Mouse (Mus musculus) heart, adult 2 months (tissue): ENCODE data around the gene Map7d3. TPM values are rescaled to one million over a fixed set of nuclear protein-coding genes. Genes with fewer than 3 reads are reported as not detected.

ENCODE experiments used
- DNase-seq, 2 experiments: peaks; one replicate each; pipeline ENCODE4 v3.0.0; 2021
- H3K27ac ChIP-seq: fragments of 200-600 bp; 2 replicates; pipeline ENCODE4 v1.8.1; 2022
- H3K27me3 ChIP-seq: fragments of 200-500 bp; 2 replicates; pipeline ENCODE4 v1.6.1; 2012; ENCODE audit warnings: mild to moderate bottlenecking, low read length, inconsistent platforms, mixed read lengths; ENCODE audit not compliant: control insufficient read depth, insufficient read depth
- H3K36me3 ChIP-seq: fragments of 200-500 bp; 2 replicates; pipeline ENCODE4 v1.6.1; 2012; ENCODE audit warnings: low read length, inconsistent platforms; ENCODE audit not compliant: control insufficient read depth, insufficient read depth
- H3K4me1 ChIP-seq: fragments of 200-500 bp; 2 replicates; pipeline ENCODE4 v1.6.1; 2011; ENCODE audit warnings: low read length; ENCODE audit not compliant: control insufficient read depth, insufficient read depth
- H3K4me3 ChIP-seq: fragments of 200-600 bp; 2 replicates; pipeline ENCODE4 v1.8.1; 2022
- H3K79me2 ChIP-seq: fragments of 200-500 bp; replicated peaks from 2 replicates; pipeline ENCODE4 v1.6.1; 2012; ENCODE audit warnings: mild to moderate bottlenecking, inconsistent platforms, low read length, moderate library complexity, mixed read lengths; ENCODE audit not compliant: control insufficient read depth, insufficient read depth
- H3K9ac ChIP-seq: fragments of 200-500 bp; 2 replicates; pipeline ENCODE4 v1.6.1; 2012; ENCODE audit warnings: low read depth, mild to moderate bottlenecking, control low read depth, inconsistent platforms, low read length, mixed read lengths
- CTCF ChIP-seq: fragments of 200-600 bp; IDR thresholded peaks from 2 replicates; pipeline ENCODE4 v1.8.1; 2022; ENCODE audit warnings: antibody characterized with exemption, mild to moderate bottlenecking, moderate library complexity
- EP300 ChIP-seq: fragments of 200-500 bp; IDR thresholded peaks from 2 replicates; pipeline ENCODE4 v1.6.1; 2011; ENCODE audit warnings: low read depth, low read length, control low read depth; ENCODE audit not compliant: insufficient read depth
- POLR2A ChIP-seq: fragments of 200-500 bp; IDR thresholded peaks from 2 replicates; pipeline ENCODE4 v1.6.1; 2011; ENCODE audit warnings: mild to moderate bottlenecking, low read depth, low read length, control low read depth; ENCODE audit not compliant: insufficient read depth
- WGBS: fragments of 180-500 bp; shearing (Covaris S2); methylation state at CpG from one replicate; pipeline ENCODE4 v1.1.7; 2018; 5-methylcytosine and 5-hydroxymethylcytosine counted together
- intact Hi-C: fragments of 180-260 bp; cut with DNase I; formaldehyde crosslinking; loops from one replicate; pipeline ENCODE4 v1.15.1; 2025
- polyA plus RNA-seq: library from polyadenylated mRNA; depleted of rRNA; stranded (reverse); fragments of >200 nt; gene quantifications from 2 replicates; pipeline ENCODE4 v1.2.3, GENCODE M21; 2012
- total RNA-seq, 2 experiments: library from RNA; stranded (reverse); gene quantifications; 2 replicates each; pipeline ENCODE4 v1.2.3; 2021

Map7d3 gene
- total and polyA plus RNA-seq, 3 experiments = 0.04 to 0.43 (median 0.31) TPM

- TF ChIP-seq CTCF (no peak), POLR2A (no peak), EP300 (no peak)
- Histone ChIP-seq H3K9ac (no peak overlapping the region), H3K27ac (no peak overlapping the region; the same call in 1 of the 2 replicates), H3K27me3 (no peaks in the 10 kb centered on the region), H3K4me3 (no peak overlapping the region), H3K36me3 (no peaks in the 10 kb centered on the region; the same call in 1 of the 2 replicates), H3K79me2 (no peaks in the 10 kb centered on the region), H3K4me1 (no peaks in the 10 kb centered on the region; the same call in 1 of the 2 replicates)
- DNase-seq = no peak
- intact Hi-C loops = no loop called here
These were observed 52.3 kb downstream of the Map7d3 start for GRCm38 (mm10) chrX:56769838-56770237.

GRCm38 (mm10) chrX:56760257-56760760 lies 61.8 kb downstream of the Map7d3 start:
- Histone ChIP-seq H3K9ac (no peak overlapping the region), H3K4me3 (no peak overlapping the region), H3K36me3 (no peaks in the 10 kb centered on the region), H3K4me1 (no peaks in the 10 kb centered on the region; the same call in 1 of the 2 replicates), H3K27me3 (no peaks in the 10 kb centered on the region), H3K79me2 (no peaks in the 10 kb centered on the region), H3K27ac (no peak overlapping the region)
- 74% methylated on average over 3 of the region's 3 CpGs for WGBS
- TF ChIP-seq POLR2A (no peak), EP300 (no peak), CTCF (no peak)
- intact Hi-C loops = no loop called here
- DNase-seq = no peak

GRCm38 (mm10) chrX:56756352-56756751 lies 65.8 kb downstream of the Map7d3 start:
- no peak for DNase-seq
- Histone ChIP-seq H3K9ac (no peak overlapping the region), H3K27me3 (no peaks in the 10 kb centered on the region), H3K36me3 (no peaks in the 10 kb centered on the region; the same call in 1 of the 2 replicates), H3K27ac (no peak overlapping the region), H3K79me2 (no peaks in the 10 kb centered on the region), H3K4me3 (no peak overlapping the region), H3K4me1 (peaks cover 2% of the 10 kb centered on the region)
- intact Hi-C loops = loop anchor here (2.0 to 5.0 kb wide), 2 partner anchors 106 to 511 kb away; no protein-coding TSS in a partner anchor
- TF ChIP-seq POLR2A (no peak), EP300 (no peak), CTCF (no peak)
- WGBS = 54% methylated on average over 7 of the region's 7 CpGs

- no peak for DNase-seq
- H3K9ac ChIP-seq = no peak overlapping the region
- H3K27me3 ChIP-seq = no peaks in the 10 kb centered on the region
- TF ChIP-seq POLR2A (no peak), CTCF (peak; percentile 83)
- H3K4me1 ChIP-seq = peaks cover 2% of the 10 kb centered on the region
- 28% methylated on average over 2 of the region's 2 CpGs for WGBS
- intact Hi-C loops = loop anchor here (1.0 to 5.0 kb wide), 4 partner anchors 36 to 512 kb away; no protein-coding TSS in a partner anchor
- H3K36me3 ChIP-seq = no peaks in the 10 kb centered on the region; the same call in 1 of the 2 replicates
- H3K27ac ChIP-seq = no peak overlapping the region
- H3K4me3 ChIP-seq = no peak overlapping the region
- H3K79me2 ChIP-seq = no peaks in the 10 kb centered on the region
These were observed 66.5 kb downstream of the Map7d3 start for GRCm38 (mm10) chrX:56755646-56756045.

GRCm38 (mm10) chrX:56753317-56754289 lies 68.5 kb downstream of the Map7d3 start:
- intact Hi-C loops = loop anchor here (2.0 kb wide), 1 partner anchor 85 kb away; no protein-coding TSS in a partner anchor
- Histone ChIP-seq H3K27me3 (no peaks in the 10 kb centered on the region), H3K79me2 (no peaks in the 10 kb centered on the region), H3K27ac (no peak overlapping the region), H3K4me3 (no peak overlapping the region), H3K36me3 (no peaks in the 10 kb centered on the region; the same call in none of the 2 replicates), H3K4me1 (peaks cover 2% of the 10 kb centered on the region), H3K9ac (no peak overlapping the region)
- 54% methylated on average over 8 of the region's 8 CpGs for WGBS
- TF ChIP-seq POLR2A (no peak), CTCF (no peak), EP300 (no peak)
- DNase-seq = no peak

GRCm38 (mm10) chrX:56752144-56752543 lies 70.0 kb downstream of the Map7d3 start:
- H3K36me3 ChIP-seq = no peaks in the 10 kb centered on the region; the same call in none of the 2 replicates
- H3K27me3 ChIP-seq = no peaks in the 10 kb centered on the region
- H3K9ac ChIP-seq = no peak overlapping the region
- H3K4me3 ChIP-seq = no peak overlapping the region
- intact Hi-C loops = no loop called here
- TF ChIP-seq POLR2A (no peak), CTCF (no peak), EP300 (no peak)
- peaks cover 2% of the 10 kb centered on the region for H3K4me1 ChIP-seq
- DNase-seq = peak; percentile 33 to 37
- no peak overlapping the region for H3K27ac ChIP-seq
- WGBS = 58% methylated on average over 6 of the region's 6 CpGs
- H3K79me2 ChIP-seq = no peaks in the 10 kb centered on the region
